Mouse (Mus musculus) forelimb bud, embryonic 11.5 days (tissue): ENCODE data around the gene Mis18a.

Source experiments
- DNase-seq: peaks from one replicate; pipeline ENCODE4 v3.0.0-alpha.2; 2012; ENCODE audit warnings: low read depth, low spot score

Mis18a gene

GRCm38 (mm10) chr16:90704161-90704825 lies 22.9 kb downstream of the Mis18a start:
- DNase-seq, result no peak

GRCm38 (mm10) chr16:90703646-90704045 lies 23.6 kb downstream of the Mis18a start:
- DNase-seq, result no peak

GRCm38 (mm10) chr16:90701541-90701940 lies 25.7 kb downstream of the Mis18a start:
- DNase-seq, result no peak

GRCm38 (mm10) chr16:90699390-90699789 lies 27.8 kb downstream of the Mis18a start:
- no peak for DNase-seq

- no peak for DNase-seq
Measured at GRCm38 (mm10) chr16:90696306-90696705, 30.9 kb downstream of the Mis18a start.

GRCm38 (mm10) chr16:90695121-90695520 lies 32.1 kb downstream of the Mis18a start:
- DNase-seq, result no peak

- DNase-seq, result peak; percentile 46
Measured at GRCm38 (mm10) chr16:90694719-90695118, 32.5 kb downstream of the Mis18a start.

- DNase-seq, result no peak
Measured at GRCm38 (mm10) chr16:90693625-90694024, 33.6 kb downstream of the Mis18a start.

GRCm38 (mm10) chr16:90692704-90693385 lies 34.4 kb downstream of the Mis18a start:
- no peak for DNase-seq

- no peak for DNase-seq
Measured at GRCm38 (mm10) chr16:90687687-90688263, 39.4 kb downstream of the Mis18a start.

- DNase-seq, result no peak
Measured at GRCm38 (mm10) chr16:90687011-90687410, 40.2 kb downstream of the Mis18a start.

GRCm38 (mm10) chr16:90684092-90684491 lies 43.1 kb downstream of the Mis18a start:
- DNase-seq, result no peak

GRCm38 (mm10) chr16:90679984-90680383 lies 47.2 kb downstream of the Mis18a start:
- DNase-seq, result no peak

GRCm38 (mm10) chr16:90678820-90679219 lies 48.4 kb downstream of the Mis18a start:
- DNase-seq, result no peak

GRCm38 (mm10) chr16:90676920-90677574 lies 50.2 kb downstream of the Mis18a start:
- DNase-seq, result peak; percentile 29

- DNase-seq, result no peak
Measured at GRCm38 (mm10) chr16:90674651-90675050, 52.6 kb downstream of the Mis18a start.

- DNase-seq, result no peak
Measured at GRCm38 (mm10) chr16:90673507-90674354, 53.5 kb downstream of the Mis18a start.
